Mouse (Mus musculus) kidney, postnatal 0 days (tissue): ENCODE results near the gene Large2. TPM values are rescaled to one million over a fixed set of nuclear protein-coding genes. Genes with fewer than 3 reads are reported as not detected.

Experiments
- ATAC-seq: fragments of 200-750 bp; cut with Nextera tagmentation; replicated peaks from 2 replicates; pipeline ENCODE4 v1.8.0; 2017; ENCODE audit warnings: low read depth, moderate number of reproducible peaks, moderate TSS enrichment, moderate library complexity; ENCODE audit not compliant: low FRiP score
- DNase-seq: peaks from one replicate; pipeline ENCODE4 v3.0.0-alpha.2; 2016; ENCODE audit warnings: low spot score
- H3K27ac ChIP-seq: fragments of 300-500 bp; sonication (generic); 2 replicates; pipeline ENCODE4 v1.5.1; 2014; ENCODE audit warnings: mild to moderate bottlenecking
- H3K27me3 ChIP-seq: fragments of 300-500 bp; sonication (generic); 2 replicates; pipeline ENCODE4 v1.6.1; 2014; ENCODE audit warnings: low read length, mixed read lengths; ENCODE audit not compliant: insufficient read depth
- H3K36me3 ChIP-seq: fragments of 300-500 bp; sonication (generic); 2 replicates; pipeline ENCODE4 v1.6.1; 2014; ENCODE audit warnings: low read length, mixed read lengths; ENCODE audit not compliant: insufficient read depth
- H3K4me1 ChIP-seq: fragments of 300-500 bp; sonication (generic); replicated peaks from 2 replicates; pipeline ENCODE4 v1.6.1; 2014; ENCODE audit warnings: antibody characterized with exemption, low read length, mixed read lengths; ENCODE audit not compliant: insufficient read depth
- H3K4me2 ChIP-seq: fragments of 300-500 bp; sonication (generic); 2 replicates; pipeline ENCODE4 v1.6.1; 2014; ENCODE audit warnings: mild to moderate bottlenecking, low read length, moderate library complexity, mixed read lengths
- H3K4me3 ChIP-seq: fragments of 300-500 bp; sonication (generic); replicated peaks from 2 replicates; pipeline ENCODE4 v1.5.1; 2014; ENCODE audit warnings: low read depth, low read length
- H3K9ac ChIP-seq: fragments of 300-500 bp; sonication (generic); 2 replicates; pipeline ENCODE4 v1.6.1; 2014; ENCODE audit warnings: low read depth, low read length
- H3K9me3 ChIP-seq: fragments of 300-500 bp; sonication (generic); replicated peaks from 2 replicates; pipeline ENCODE4 v1.6.1; 2016; ENCODE audit warnings: low read length, inconsistent platforms, mixed read lengths
- CTCF ChIP-seq: IDR thresholded peaks from 2 replicates; pipeline ENCODE4 v1.5.1; 2016; ENCODE audit warnings: antibody characterized with exemption, low read depth, mild to moderate bottlenecking, moderate library complexity
- whole genome bisulfite sequencing: fragments of 180-500 bp; shearing (Covaris S2); extraction: QIAGEN DNeasy Blood & Tissue Kit; methylation state at CpG from one replicate; pipeline ENCODE4 v1.1.7; 2014; 5-methylcytosine and 5-hydroxymethylcytosine counted together
- polyA plus RNA-seq: library from polyadenylated mRNA; unstranded; fragments of >200 nt; fragmentation: Nextera tagmentation; extraction: Ambion mirVana; gene quantifications from 2 replicates; pipeline ENCODE4 v1.2.1, GENCODE M21; 2015

The Large2 gene
- polyA plus RNA-seq, 1 experiment from 2014 or later: 30.6 TPM

- H3K36me3 ChIP-seq: peaks cover 22% of the 10 kb centered on the region; the same call in 1 of the 2 replicates
- H3K4me3 ChIP-seq: no peak overlapping the region
- no peak overlapping the region for H3K9ac ChIP-seq
- no peaks in the 10 kb centered on the region for H3K27me3 ChIP-seq
- no peak overlapping the region for H3K4me2 ChIP-seq
- no peak overlapping the region for H3K27ac ChIP-seq
- peaks cover 30% of the 10 kb centered on the region for H3K4me1 ChIP-seq
- 80% methylated on average over 4 of the region's 4 CpGs for WGBS
- DNase-seq (no peak), ATAC-seq (no peak)
- H3K9me3 ChIP-seq: no peaks in the 10 kb centered on the region
- no peak for TF ChIP-seq CTCF
These were observed 13.0 kb upstream of the Large2 start for GRCm38 (mm10) chr2:92387646-92388045.

- no peak overlapping the region for H3K4me2 ChIP-seq
- no peak for DNase-seq
- H3K36me3 ChIP-seq: peaks cover 25% of the 10 kb centered on the region
- WGBS: 92% methylated on average over 30 of the region's 30 CpGs
- H3K9ac ChIP-seq: no peak overlapping the region
- H3K4me3 ChIP-seq: no peak overlapping the region
- no peaks in the 10 kb centered on the region for H3K27me3 ChIP-seq
- TF ChIP-seq CTCF: no peak
- H3K4me1 ChIP-seq: peaks cover 23% of the 10 kb centered on the region
- ATAC-seq: no peak
- no peaks in the 10 kb centered on the region for H3K9me3 ChIP-seq
- H3K27ac ChIP-seq: no peak overlapping the region
These were observed 12.3 kb upstream of the Large2 start for GRCm38 (mm10) chr2:92386821-92387570.

DNA sequence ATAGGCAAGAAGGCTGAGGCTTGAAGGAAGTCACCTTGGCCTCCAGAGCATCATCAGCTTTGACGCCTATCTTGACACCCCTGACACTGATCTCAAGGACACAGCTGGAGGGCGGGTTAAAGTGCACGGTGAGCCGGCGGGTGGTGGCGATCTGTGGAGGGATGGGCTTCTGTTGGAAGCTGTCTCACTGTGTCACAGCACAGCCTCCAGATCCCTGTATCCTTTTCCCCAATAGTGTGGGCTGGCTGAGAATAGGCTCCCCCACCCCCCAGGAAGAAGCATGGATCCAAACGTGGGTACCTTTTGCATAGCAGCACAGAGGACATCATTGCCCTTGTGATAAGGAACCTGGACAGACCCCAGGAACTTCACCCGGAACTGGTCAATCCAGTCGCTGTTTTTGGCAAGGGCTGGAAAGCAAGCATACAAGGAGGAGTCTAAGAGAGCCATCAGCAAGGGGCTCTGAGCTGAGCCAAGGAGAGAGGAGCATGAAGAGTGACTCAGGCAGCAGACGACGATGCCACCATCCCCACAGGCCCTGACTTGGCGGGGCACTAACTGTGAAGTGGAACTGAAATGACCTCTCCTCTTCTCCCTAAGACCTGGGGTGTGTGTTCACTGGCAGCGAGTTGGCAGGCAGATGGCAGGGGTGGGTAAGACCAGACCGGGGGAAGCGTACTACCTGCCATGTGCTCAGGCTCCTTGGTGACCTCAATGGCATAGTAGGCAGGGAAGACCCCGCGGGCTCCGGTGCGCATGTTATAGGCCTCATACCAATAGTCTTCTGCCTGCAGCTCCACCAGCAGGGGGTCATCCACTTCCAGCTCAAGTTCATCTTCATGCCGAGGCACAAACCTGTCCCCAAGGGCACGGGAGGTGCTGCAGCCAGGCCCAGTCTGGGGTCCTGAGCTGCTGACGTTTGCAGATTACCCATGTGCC is 10.7 kb upstream of the Large2 start:
- no peak overlapping the region for H3K4me3 ChIP-seq
- DNase-seq (no peak), ATAC-seq (no peak)
- no peak for TF ChIP-seq CTCF
- H3K27me3 ChIP-seq: no peaks in the 10 kb centered on the region
- WGBS: 81% methylated on average over 22 of the region's 22 CpGs
- H3K4me2 ChIP-seq: no peak overlapping the region
- no peak overlapping the region for H3K27ac ChIP-seq
- H3K9me3 ChIP-seq: no peaks in the 10 kb centered on the region
- peaks cover 15% of the 10 kb centered on the region for H3K4me1 ChIP-seq
- H3K36me3 ChIP-seq: peaks cover 35% of the 10 kb centered on the region
- H3K9ac ChIP-seq: no peak overlapping the region

GRCm38 (mm10) chr2:92384101-92384500 is 9.4 kb upstream of the Large2 start:
- ATAC-seq: no peak
- H3K4me2 ChIP-seq: no peak overlapping the region
- H3K9me3 ChIP-seq: no peaks in the 10 kb centered on the region
- TF ChIP-seq CTCF: no peak
- WGBS: 73% methylated on average over 4 of the region's 4 CpGs
- DNase-seq: no peak
- no peaks in the 10 kb centered on the region for H3K27me3 ChIP-seq
- no peak overlapping the region for H3K4me3 ChIP-seq
- no peak overlapping the region for H3K9ac ChIP-seq
- H3K27ac ChIP-seq: no peak overlapping the region
- H3K36me3 ChIP-seq: peaks cover 44% of the 10 kb centered on the region
- H3K4me1 ChIP-seq: peaks cover 9% of the 10 kb centered on the region

GRCm38 (mm10) chr2:92382759-92383158 is 8.1 kb upstream of the Large2 start:
- H3K4me2 ChIP-seq: no peak overlapping the region
- no peak for ATAC-seq
- WGBS: 93% methylated on average over 4 of the region's 4 CpGs
- no peaks in the 10 kb centered on the region for H3K9me3 ChIP-seq
- peaks cover 54% of the 10 kb centered on the region for H3K36me3 ChIP-seq
- H3K27me3 ChIP-seq: no peaks in the 10 kb centered on the region
- H3K4me3 ChIP-seq: no peak overlapping the region
- no peak overlapping the region for H3K9ac ChIP-seq
- TF ChIP-seq CTCF: no peak
- H3K27ac ChIP-seq: no peak overlapping the region
- no peak for DNase-seq
- H3K4me1 ChIP-seq: no peaks in the 10 kb centered on the region

GRCm38 (mm10) chr2:92381901-92382588 is 7.4 kb upstream of the Large2 start, which contains the start of gene 1700029I15Rik:
Gene 1700029I15Rik (plus strand): TSS chr2:92382538.
- H3K27ac ChIP-seq: no peak within 1 kb of the TSS
- H3K4me1 ChIP-seq: no peaks in the 10 kb centered on the region
- no peaks in the 10 kb centered on the region for H3K27me3 ChIP-seq
- whole genome bisulfite sequencing: 91% methylated on average over 5 of the region's 5 CpGs
- ATAC-seq: no peak
- no peak for TF ChIP-seq CTCF
- peaks cover 58% of the 10 kb centered on the region for H3K36me3 ChIP-seq
- no peak for DNase-seq
- no peak within 1 kb of the TSS for H3K9ac ChIP-seq
- no peak within 1 kb of the TSS for H3K4me2 ChIP-seq
- no peak within 1 kb of the TSS for H3K4me3 ChIP-seq
- H3K9me3 ChIP-seq: no peaks in the 10 kb centered on the region
